1 mouse cellular context compared by ENCODE assay signal in the genomic region with DNA sequence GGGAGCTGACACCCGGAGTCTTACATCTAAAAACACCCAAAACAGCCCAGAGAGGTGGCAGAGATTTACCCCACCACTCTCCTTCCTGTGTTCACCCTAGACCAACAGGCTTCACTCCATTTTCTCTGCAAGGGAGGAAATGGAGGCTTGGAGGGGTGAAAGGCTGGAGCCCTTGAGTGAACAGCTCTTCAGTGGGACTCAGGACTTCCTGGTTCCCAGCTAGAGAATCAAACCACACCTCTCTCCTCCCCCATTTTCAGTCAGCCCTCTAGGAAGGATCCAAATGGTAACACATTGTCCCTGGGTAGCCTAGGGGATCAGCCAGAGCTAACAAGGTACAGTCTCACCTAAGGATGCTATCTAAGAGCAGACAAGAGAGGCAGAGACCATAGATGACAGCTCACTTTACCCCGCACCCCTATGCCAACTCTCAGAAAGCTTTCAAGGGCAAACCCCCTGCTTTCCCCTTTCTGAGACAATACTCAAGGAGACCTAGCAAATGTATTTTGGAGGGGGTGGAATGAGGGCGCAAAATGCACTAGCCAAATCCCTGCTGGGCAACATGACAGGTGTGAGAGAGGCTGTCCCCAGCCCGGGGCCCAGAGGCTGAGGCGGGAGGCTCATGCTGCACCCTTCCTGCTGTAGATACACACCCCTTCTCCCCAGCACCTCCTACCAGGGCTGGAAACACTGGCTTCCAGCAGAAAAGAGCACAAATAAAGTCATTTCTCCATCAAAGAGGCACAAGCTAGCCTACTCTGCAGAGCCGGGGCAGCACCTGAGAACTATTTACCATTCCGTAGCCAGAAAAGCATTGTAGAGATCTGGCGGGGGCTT.
TF ChIP-seq lines count a peak whose summit lies in the region.

No protein-coding gene starts in this region.

TF ChIP-seq in ES-E14, 5 proteins besides CTCF, POLR2A, EP300 and RAD21:
- TF ChIP-seq ZNF384 (IDR thresholded peaks at IDR 0.05; ENCODE audit: low read depth, low read length), result no peak
- TF ChIP-seq CHD2 (IDR thresholded peaks at IDR 0.05; ENCODE audit: low read depth, low read length), result no peak
- no peak for TF ChIP-seq MAFK (IDR thresholded peaks at IDR 0.05; ENCODE audit: insufficient read depth, low read depth, low read length)
- no peak for TF ChIP-seq HCFC1 (IDR thresholded peaks at IDR 0.05; ENCODE audit: borderline replicate concordance, insufficient read depth, low read length)
- TF ChIP-seq ZC3H11A (IDR thresholded peaks at IDR 0.05; ENCODE audit: borderline replicate concordance, low read depth, low read length), result no peak
